Mouse (Mus musculus) stomach, postnatal 0 days (tissue): ENCODE measurements around the gene Gp2.

Experiments used
- CTCF ChIP-seq: IDR thresholded peaks from 2 replicates; pipeline ENCODE4 v1.5.1; 2016; ENCODE audit warnings: antibody characterized with exemption, low read depth, mild to moderate bottlenecking, moderate library complexity
- EP300 ChIP-seq: optimal IDR thresholded peaks from 2 replicates; pipeline ENCODE3; 2016; ENCODE audit warnings: antibody characterized with exemption

DNA sequence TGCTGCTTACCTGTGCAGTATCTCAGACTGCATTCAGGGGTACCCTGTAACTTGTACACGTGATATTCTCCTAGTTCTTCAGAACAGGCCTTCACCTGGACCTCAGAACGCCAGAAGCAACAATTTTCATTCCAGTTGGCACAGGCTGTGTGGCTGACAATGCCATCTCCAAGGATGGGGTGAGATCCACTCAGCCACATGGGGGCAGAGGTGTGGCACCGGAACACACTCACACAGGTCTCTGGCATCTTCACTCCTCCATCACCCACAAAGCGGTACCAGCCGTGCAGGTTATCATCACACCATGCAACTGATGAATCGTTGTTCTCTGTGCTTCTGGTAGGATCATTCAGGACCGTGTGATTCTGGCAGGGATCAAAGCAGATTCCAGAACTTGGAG, 4.9 kb downstream of the Gp2 start:
- TF ChIP-seq EP300 = no peak
- no peak for TF ChIP-seq CTCF
